Mouse (Mus musculus): ENCODE measurements at regions not wholly inside any gene's neighbourhood (a gene's known extent, or its start where the extent isn't known, plus 50 kb on each side); places are given as distances from the start of the nearest gene placed in this dataset.

DNA sequence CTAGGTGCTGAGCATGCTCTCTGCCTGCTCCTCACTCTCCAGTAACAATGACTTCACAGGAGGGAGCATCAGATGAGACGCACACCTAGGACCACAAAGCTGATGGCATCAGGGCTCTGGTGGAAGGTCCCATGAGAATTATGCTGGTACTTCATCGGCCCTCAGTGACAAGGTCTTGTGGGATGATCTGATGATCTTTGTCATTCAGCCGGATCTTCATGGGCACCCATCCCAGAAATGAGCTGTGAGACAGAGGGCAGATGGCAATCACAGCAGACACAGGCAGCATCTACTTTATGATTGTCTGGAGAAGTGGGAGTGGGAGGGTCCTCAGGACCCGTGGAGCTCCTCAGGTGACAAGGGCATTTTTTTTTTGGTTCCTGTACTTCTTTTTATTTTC, 114.7 kb upstream of the Ctnnb1 start:
- no peak for DNase-seq (ENCODE audit: low spot score)

DNA sequence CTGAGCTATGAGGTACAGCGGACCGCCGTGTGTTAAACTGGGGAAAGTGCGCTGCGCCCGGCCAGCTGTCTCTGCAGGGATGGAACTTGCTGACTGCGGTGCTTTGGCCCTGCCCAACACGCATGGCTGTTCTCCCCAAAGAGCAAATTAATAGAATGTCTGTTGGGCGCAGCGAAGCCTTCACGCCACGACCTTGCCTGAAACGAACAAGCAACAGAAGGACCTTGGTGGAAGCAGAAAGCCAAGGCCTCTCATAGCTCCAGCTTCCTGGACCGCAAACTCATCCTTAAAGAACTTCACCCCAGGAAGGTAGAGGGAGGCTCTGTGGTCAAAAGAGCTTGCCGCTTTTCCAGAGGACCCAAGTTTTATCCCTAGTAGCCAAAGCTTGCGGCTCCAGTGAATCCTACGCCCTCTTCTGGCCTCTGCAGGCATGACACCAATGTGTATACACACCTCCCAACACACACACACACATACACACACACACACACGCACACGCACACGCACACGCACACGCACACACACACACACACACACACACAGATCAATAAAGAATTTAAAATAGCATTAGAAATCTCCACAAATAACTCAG, 110.2 kb upstream of the Ctnnb1 start:
- peak; percentile 29 for DNase-seq (ENCODE audit: low spot score)

DNA sequence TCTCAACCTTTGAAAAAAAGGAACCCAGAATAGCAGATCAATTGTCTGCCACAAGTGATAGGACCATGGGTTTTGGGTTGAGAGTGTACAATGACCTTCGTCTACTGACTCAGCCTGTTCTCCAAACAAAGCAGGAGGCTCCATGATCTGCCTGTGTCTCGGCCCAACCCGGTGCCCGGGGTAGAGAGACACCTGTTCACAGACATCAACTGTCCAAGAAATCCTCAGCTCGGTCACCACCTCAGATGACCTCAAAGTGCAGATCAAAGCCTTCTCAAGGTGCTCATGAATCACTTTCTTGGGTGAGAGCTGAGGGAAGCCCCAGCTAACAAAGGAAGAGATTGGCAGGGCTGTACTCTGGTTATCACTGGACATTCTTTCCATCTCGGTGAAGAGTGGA, 108.1 kb upstream of the Ctnnb1 start:
- DNase-seq (ENCODE audit: low spot score): no peak

DNA sequence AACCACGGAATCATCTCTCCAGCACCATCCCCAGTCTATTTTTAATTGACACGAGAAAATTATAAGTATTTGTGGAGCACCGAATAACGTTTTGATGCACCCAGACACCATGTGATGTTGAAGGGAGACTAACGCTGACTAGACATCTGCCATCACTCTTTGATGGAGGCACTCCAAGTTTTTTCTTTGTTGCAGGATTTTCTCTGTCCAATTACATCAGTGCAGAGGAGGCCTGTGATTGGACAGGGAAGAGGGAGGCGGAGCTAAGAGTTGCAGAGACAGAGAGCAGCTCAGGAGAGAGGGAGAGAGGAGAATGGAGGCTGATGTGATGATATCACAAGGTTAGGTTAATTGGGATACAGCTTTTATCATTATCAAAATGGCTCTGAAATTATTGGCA, 105.6 kb upstream of the Ctnnb1 start:
- no peak for DNase-seq (ENCODE audit: low spot score)

DNA sequence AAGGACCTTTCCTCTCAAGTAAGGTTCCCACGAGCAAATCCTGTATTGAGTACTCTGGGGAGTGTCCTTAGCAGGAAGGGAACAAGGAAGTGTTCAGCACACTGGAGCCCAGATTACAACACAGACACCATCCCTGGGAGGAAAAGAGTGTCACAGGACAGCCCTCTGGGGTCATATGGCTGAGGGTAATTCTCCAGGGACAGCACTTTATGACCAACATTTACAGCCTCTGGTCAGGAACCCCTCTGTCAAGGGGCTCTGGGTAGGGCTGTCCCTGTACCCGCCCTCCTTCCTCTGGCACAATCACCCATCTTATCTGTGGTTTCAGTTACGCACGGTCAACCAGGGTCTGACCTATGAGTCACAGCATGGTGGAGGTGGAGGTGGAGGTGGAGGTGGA, 102.8 kb upstream of the Ctnnb1 start:
- no peak for DNase-seq (ENCODE audit: low spot score)

DNA sequence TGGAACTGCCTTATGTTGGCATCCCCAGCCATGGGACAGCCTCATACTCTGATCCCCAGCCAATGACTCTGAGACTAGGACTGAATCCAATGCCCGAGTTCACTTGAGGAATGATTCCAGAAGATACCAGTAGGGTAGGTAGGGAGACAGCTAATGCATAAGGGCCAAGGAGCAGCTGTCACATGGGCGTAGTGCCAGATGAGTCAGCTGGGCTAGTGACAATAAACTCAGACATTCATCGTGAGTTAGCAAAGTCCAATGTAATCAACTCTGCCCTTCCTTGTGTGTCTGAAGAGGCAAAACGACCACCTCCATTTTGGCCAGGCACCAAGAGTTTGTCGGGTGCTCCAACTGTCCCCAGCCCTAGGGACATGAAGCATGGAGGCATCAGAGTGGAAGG, 98.5 kb upstream of the Ctnnb1 start:
- DNase-seq (ENCODE audit: low spot score): no peak

DNA sequence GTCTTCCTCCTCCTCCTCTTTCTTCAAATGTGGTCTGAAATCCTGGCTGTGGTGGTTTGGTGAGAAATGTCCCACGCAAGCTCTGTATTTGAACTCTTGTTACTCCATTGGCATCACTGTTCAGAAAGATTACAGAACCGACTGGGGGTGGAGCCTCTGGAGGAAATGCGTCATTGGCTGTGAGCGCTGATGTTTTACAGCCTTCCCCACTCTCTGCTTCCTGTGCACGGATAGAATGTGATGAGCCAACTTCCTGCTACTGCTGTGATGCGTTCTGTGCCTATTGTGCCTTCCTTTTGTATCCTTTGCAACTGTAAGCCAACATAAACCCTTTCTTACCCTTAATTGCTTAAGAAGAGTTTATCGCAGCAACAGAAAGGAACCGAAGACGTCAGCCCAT, 94.8 kb upstream of the Ctnnb1 start:
- DNase-seq (ENCODE audit: low spot score): no peak

DNA sequence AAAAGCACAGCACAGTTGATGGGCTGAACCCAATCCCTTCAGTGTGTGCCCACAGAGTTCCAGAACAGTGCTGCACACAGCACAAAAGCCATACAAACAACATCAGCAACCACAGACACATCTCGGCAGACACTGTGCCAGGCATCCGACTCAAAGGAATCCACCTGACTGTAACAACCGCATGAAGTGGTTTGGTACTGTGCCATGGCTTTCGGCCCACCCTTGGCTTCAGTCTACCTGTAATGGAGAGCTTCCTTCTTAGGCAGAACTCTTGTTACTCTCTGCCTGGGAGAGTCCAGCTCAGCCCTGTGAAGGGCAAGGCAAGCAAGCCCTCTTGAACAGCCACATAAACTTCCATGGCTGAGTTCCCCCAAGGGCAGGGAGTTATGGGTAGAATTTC, 93.4 kb upstream of the Ctnnb1 start:
- DNase-seq (ENCODE audit: low spot score): no peak

DNA sequence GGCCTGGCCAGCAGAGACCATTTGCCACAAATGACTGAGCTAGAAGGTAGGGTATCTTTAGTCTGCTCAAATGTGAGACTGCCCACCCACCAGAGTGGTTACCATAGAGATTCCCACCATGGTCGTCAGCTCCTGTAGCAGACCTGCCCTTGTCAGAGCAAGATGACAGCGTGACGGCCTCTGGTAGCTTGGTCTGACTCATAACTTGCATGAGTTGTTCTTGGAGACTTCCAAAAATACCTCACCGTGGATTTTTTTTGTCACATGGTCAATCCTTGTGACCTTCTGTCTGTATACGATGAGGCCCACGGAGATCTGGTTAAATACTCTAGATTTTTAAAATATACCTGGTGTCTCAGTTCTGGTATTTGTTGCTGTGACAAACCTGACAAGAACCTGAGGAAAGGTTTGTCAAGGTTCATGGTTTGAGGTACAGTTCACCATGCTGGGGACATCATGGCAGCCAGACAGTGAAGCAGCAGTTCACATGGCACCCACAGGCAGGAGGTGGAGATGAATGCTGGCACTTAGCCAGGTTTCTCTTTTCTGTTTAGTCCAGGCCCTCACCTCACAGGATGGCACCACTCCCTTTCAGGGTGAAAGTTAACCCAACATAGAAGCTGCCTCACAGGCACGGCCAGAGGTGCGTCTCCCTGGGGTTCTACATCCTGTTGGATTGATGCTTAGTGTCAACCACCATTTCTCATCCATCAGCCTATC, 91.4 kb upstream of the Ctnnb1 start:
- no peak for DNase-seq (ENCODE audit: low spot score)

DNA sequence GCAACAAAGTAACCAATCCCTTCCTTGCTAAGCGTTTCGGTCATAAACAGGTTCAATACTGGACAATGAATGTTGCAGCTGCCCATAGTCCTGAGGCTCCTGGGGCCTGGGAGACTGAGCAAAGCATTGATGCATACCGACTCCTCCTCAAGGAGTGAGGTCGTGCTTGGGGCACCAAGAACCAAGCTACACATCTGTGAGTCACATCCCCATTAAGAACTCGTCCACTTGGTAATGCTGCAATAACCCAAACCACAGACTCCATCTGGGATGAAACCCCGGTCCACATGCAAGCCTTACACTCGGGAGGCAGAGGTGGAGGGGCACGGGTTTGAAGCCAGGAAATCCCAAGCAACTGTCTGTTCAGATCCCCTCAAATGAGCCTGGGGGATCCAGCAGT, 85.3 kb upstream of the Ctnnb1 start:
- DNase-seq (ENCODE audit: low spot score): no peak

DNA sequence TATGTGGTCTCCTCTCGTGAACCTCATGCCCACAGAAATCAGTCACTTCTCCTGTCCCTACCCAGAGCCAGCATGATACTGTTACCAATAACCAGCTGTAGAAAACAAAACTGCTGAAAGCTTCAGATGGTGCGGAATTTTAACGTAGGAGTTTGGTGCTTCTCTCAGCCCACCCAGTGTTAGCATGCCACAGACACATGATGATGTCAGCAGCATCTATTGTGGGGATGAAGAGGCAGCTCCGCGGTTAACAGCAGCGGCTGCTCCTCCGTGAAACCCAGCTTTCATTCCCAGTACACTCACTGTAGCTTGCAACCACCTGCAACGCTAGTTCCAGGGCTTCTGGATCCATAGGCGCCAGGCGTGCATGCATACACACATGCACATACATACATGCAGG, 83.5 kb upstream of the Ctnnb1 start:
- DNase-seq (ENCODE audit: low spot score): no peak

DNA sequence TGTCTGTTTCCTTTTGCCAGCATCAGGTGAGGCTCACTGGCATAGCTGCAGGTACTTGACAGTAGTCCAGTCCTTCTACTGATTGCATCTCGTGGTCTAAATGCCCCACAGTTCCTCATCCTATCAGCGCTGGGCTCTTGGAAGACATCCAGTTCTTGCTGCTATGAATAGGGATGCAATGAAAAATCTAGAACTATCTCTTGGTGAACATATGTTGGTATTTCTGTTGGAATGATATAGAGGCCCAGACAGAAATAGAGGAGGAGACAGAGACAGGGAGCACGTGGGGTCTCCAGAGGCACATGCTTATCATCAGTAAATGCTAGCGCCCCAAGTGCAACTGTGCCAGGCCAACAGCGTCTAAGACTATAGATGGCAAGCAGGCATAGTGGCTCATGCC, 81.4 kb upstream of the Ctnnb1 start:
- no peak for DNase-seq (ENCODE audit: low spot score)

DNA sequence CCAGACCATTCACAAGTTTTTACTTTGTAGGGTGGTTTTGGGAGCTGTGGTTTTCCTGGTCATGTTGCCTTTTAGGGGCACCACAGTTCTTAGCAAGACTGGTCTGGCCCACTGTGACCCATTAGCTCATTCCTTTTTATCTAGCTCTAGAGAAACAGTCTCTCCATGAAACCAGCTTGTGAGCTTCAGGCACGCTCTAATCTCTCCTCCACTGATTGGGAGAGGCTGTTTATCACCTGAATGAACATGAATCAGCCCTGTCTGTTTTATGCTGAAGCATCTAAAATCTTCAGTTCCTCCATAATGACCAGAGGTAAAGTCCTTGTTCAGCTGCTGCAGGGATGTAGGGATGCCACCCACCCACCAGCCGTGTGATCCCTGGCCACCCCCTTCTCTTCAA, 80.1 kb upstream of the Ctnnb1 start:
- no peak for DNase-seq (ENCODE audit: low spot score)

DNA sequence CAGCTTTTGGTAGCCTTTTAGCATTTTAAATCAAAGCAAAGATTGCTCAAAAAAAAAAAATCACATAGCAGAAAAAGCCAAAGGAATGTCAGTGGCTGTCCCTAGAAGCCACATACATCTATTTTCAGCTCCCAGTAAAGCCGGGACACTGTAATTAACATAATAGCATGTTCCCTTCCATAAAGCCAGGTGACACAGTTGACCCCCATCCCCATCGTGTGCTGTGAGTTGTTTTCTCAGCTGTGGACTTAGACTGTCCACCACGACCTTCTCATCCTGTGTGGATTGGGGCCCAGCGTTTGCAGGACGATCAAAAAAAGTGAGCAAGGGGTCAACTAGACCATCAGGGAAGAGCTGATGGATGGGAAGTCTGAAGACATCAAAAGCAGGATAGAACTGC, 78.9 kb upstream of the Ctnnb1 start:
- DNase-seq (ENCODE audit: low spot score): no peak

DNA sequence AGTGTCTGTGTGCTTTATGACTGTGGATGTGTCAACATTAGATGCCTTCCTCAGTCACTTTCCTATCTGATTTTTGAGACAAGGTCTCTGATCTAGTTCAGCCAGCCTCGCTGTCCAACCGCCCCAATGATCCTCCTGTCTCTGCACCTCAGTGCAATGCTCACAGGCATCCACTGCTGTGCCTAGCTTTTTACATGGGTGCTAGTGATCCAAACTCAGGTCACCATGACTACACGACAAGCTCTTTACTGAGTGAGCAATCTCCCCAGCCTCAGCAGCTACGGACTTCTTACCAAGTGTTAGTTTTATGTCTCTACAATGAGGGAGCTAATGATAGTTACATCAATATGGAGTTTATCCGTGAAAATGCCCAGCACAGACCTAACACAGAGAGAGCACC, 77.1 kb upstream of the Ctnnb1 start:
- no peak for DNase-seq (ENCODE audit: low spot score)

DNA sequence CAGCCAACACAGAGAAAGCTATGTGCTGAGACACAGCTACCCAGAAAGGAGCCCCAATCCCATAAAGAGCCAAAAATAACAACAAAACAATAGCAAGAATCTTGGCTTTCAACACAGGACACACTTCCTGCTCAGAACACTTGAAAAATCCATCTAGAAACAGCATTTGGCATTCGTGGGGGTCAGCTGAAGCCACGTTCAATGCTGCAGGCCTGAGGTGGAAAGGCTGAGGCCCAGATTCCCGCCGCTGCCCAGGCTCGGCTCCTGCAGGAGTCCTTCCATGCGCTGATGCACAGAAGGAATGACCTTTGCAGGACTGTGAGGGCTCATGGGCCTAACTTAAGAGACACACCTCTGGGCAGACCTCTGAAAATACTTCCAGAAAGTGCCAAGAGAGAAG, 76.4 kb upstream of the Ctnnb1 start:
- peak; percentile 14 for DNase-seq (ENCODE audit: low spot score)

DNA sequence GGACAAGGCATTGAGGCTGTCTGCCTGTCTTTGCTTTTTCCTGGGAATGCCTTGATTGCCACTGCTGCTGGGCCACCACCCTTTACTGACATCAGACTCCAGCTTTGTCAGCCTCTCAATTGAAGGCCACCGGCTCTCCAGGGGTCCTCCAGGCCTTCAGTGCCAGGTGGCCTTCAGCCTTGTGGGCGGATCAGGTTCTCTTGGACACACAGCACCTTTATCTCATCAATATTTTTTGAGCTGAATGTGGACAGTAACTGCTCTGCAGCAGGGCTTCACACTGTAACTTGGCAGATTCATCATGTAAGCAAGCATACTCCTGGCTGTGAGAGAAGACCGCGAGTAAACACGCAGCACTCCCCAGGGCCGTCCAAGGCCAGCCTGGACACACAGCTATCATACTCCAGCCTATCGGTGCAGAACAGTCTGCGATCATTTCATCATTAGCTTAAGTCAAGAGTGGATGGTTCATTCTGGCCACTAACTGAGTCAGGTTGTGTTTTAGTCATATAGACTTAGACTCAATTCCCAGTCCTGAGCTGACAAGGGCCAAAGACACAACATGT, 75.9 kb upstream of the Ctnnb1 start:
- peak; percentile 39 for DNase-seq (ENCODE audit: low spot score)

DNA sequence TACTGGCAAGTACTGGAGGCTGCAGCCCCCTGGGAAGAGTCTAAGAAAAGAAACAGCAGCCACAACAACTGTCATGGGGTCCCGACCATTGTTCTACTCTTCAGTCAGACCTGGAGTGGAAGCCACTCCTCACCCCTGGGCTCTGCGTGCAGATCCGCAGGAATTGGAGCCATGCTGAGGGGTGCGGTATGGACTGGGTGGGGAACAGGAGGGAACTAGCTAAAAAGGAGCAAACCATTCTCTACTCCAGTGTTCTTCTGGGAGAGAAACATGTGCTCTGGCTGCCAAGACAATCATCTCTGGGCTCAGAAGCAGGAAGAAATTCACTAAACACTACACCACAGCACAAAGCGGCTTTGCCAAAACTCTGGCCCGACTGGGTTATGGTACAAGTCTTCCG, 74.7 kb upstream of the Ctnnb1 start:
- no peak for DNase-seq (ENCODE audit: low spot score)

DNA sequence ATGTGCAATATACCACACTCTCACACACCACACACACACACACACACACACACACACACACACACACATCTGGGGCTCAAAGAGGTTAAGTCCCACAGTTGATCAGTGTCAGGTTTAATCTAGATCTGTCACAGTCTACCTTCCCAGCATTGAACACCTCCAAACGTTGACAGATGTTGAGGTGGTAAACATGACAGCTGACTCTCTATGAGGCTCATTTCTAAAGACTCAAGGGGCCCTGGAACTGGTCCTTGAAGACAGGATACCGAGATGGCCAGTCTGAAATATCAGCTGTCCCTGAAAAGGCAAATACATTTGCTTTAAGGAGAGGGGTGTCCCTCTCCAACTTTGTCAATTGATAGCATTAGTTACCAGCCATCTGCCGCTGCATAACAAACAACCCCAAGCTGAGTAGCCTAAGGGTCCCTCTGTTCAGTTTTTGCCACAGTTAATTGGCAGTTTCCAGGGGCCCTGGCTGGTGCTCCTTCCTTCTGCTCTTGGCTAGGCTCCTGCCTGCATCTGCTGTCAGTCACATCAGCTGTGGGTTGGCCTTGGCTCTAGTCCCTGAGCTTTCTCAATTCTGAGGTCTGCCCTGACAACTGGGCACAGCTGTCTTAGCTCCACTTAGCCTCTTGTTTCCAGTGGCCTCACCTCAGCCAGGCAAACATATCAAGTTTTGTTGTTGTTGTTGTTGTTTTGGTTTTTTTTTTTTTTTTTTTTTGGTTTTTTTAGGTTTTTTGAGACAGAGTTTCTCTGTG, 73.5 kb upstream of the Ctnnb1 start:
- no peak for DNase-seq (ENCODE audit: low spot score)

DNA sequence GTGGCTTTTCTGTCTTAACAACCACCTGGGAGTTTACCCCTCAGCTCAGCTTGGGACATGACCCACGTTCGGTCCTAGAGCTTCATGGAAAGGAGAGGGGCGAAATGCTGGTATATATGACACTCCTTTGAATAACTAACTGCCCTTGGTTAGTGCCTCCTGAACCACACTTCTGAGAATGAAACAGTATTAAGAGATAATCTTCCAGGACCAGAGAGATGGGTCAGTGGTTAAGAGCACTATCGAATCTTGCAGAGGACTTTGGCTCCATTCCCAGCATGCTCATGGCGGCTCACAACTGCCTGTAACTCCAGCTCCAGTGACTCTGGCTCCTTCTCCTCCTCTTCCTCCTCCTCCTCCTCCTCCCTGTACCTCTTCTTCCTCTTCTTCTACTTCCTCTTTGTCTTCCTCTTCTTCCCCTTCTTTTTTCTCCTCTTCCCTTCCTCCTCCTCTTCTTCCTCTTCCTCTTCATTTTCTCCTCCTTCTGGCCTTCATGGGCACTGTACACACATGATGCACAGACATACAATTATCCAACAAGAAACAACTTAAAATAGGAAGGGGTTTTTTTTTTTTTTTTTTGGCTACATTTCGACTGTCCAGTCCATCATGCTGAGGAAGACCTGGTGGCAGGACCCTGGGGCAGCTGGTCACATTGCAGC, 71.0 kb upstream of the Ctnnb1 start:
- no peak for DNase-seq (ENCODE audit: low spot score)

DNA sequence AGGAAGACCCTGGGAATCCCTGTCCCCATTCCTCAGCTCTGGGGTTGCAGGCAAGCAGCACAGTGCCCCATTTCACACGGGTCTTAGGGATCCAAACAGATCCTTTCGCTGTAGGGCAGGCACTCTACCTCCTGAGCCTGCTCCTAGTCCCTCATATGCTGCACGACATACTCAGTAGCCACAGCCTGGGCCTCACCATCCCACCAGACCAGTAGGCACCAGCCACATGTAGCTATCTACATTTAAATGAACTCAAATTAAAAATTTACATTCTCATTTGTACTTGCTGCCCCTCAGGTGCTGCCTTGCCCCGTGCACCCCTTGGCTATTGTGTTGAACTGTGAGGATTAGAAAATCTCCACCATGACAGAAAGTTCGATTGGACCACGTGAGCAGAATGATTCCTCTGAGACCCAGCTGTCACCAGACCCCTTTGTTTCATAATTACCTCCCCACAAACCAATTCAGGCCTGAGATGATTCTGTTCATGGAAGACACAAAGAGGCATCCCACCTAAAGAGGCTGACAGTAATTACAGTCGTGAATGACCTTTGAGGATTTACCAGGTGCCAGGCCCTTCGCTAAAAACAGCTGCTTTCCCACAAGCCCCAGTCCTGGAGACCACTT, 67.9 kb upstream of the Ctnnb1 start:
- no peak for DNase-seq (ENCODE audit: low spot score)

DNA sequence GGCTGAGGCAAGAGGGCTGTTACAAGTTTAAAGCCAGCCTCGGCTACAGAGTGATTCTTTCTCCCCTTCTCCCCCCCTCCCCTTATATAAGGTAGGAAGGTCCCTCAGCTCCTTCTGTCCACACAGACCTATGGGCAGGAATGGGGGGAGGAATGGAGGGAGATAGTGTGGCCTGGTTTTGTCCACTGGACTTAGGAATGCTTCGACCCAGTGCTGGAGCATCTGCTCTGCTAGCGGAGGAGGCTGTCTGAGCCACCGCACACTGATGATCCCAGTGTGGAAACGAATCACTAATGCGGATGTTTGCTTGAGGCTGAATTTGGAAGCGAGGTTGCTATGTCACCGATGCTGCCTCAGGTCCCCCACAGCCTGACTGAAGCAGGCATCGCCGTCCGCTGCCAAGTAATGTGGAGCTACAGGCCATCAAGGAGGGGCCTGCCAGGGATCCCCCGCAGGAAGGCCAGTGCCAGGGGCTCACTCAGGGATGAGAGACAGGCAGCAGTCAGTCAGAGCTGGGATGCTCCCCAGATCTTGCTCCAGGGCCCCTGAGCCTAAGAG, 67.1 kb upstream of the Ctnnb1 start:
- no peak for DNase-seq (ENCODE audit: low spot score)

Measured in ovary, postnatal 36 days (tissue).